Mouse (Mus musculus) embryonic facial prominence, embryonic 14.5 days (tissue): Measurements from ENCODE around the gene Skap2. TPM values are rescaled to one million over a fixed set of nuclear protein-coding genes. Genes with fewer than 3 reads are reported as not detected.

Experiments used
- ATAC-seq: fragments of 200-750 bp; cut with Nextera tagmentation; 2 replicates; pipeline ENCODE4 v1.8.0; 2017; ENCODE audit warnings: low read depth, moderate number of reproducible peaks, moderate TSS enrichment
- DNase-seq: peaks from one replicate; pipeline ENCODE4 v3.0.0-alpha.2; 2015; ENCODE audit warnings: low spot score
- H3K27ac ChIP-seq: fragments of 300-500 bp; sonication (generic); replicated peaks from 2 replicates; pipeline ENCODE4 v1.5.1; 2014; ENCODE audit warnings: low read depth, mild to moderate bottlenecking, low read length, moderate library complexity
- H3K27me3 ChIP-seq: fragments of 300-500 bp; sonication (generic); replicated peaks from 2 replicates; pipeline ENCODE4 v1.6.1; 2014; ENCODE audit warnings: low read length; ENCODE audit not compliant: control insufficient read depth, insufficient read depth
- H3K36me3 ChIP-seq: fragments of 300-500 bp; sonication (generic); 2 replicates; pipeline ENCODE4 v1.6.1; 2014; ENCODE audit warnings: low read length, mixed read lengths; ENCODE audit not compliant: control insufficient read depth, insufficient read depth
- H3K4me1 ChIP-seq: fragments of 300-500 bp; sonication (generic); 2 replicates; pipeline ENCODE4 v1.6.1; 2014; ENCODE audit warnings: antibody characterized with exemption, low read length; ENCODE audit not compliant: control insufficient read depth, insufficient read depth
- H3K4me2 ChIP-seq: fragments of 300-500 bp; sonication (generic); 2 replicates; pipeline ENCODE4 v1.6.1; 2014; ENCODE audit warnings: low read depth, mild to moderate bottlenecking, low read length, moderate library complexity, mixed read lengths
- H3K4me3 ChIP-seq: fragments of 300-500 bp; sonication (generic); 2 replicates; pipeline ENCODE4 v1.5.1; 2014; ENCODE audit warnings: low read depth, mild to moderate bottlenecking, low read length
- H3K9ac ChIP-seq: fragments of 300-500 bp; sonication (generic); 2 replicates; pipeline ENCODE4 v1.6.1; 2014; ENCODE audit warnings: low read depth, mild to moderate bottlenecking, low read length, moderate library complexity, mixed read lengths
- H3K9me3 ChIP-seq: fragments of 300-500 bp; sonication (generic); 2 replicates; pipeline ENCODE4 v1.6.1; 2016; ENCODE audit warnings: low read length; ENCODE audit not compliant: control insufficient read depth
- WGBS: fragments of 180-500 bp; shearing (Covaris S2); extraction: QIAGEN DNeasy Blood & Tissue Kit; methylation state at CpG from one replicate; pipeline ENCODE4 v1.1.7; 2014; 5-methylcytosine and 5-hydroxymethylcytosine counted together
- polyA plus RNA-seq: library from polyadenylated mRNA; unstranded; fragments of >200 nt; fragmentation: Nextera tagmentation; extraction: Ambion mirVana; gene quantifications from 2 replicates; pipeline ENCODE4 v1.2.1, GENCODE M21; 2014

The Skap2 gene
- polyA plus RNA-seq, 1 experiment from 2014 or later, result 18.9 TPM

DNA sequence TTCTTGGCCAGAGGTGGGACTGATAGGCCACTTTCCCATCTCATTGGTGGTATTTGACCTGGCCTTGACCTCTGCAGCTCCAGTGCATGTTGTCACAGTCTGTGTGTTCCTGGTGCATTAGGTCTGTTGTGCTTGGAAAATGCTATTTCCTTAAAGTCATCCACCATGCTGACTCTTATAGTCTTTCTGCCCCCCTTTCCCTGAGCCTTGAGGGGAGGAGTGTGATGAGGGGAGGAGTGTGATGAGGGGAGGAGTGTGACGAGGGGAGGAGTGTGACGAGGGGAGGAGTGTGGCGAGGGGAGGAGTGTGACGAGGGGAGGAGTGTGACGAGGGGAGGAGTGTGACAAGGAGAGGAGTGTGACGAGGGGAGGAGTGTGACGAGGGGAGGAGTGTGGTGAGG, 15.8 kb upstream of the Skap2 start:
- Histone ChIP-seq H3K36me3 (no peaks in the 10 kb centered on the region), H3K4me3 (no peak overlapping the region), H3K27ac (no peak overlapping the region), H3K4me1 (no peaks in the 10 kb centered on the region), H3K27me3 (no peaks in the 10 kb centered on the region), H3K4me2 (no peak overlapping the region), H3K9ac (no peak overlapping the region), H3K9me3 (0 out of 2 replicates have a peak, but pooled peaks cover 3% of the 10 kb centered on the region)
- 91% methylated on average over 7 of the region's 7 CpGs for WGBS
- no peak for DNase-seq
- ATAC-seq, result no peak

- no peaks in the 10 kb centered on the region for H3K36me3 ChIP-seq
- H3K4me2 ChIP-seq, result no peak overlapping the region
- no peak overlapping the region for H3K27ac ChIP-seq
- no peak overlapping the region for H3K9ac ChIP-seq
- 82% methylated on average over 4 of the region's 4 CpGs for WGBS
- ATAC-seq (no peak), DNase-seq (no peak)
- no peaks in the 10 kb centered on the region for H3K27me3 ChIP-seq
- no peaks in the 10 kb centered on the region for H3K4me1 ChIP-seq
- 0 out of 2 replicates have a peak, but pooled peaks cover 3% of the 10 kb centered on the region for H3K9me3 ChIP-seq
- H3K4me3 ChIP-seq, result no peak overlapping the region
Measured at GRCm38 (mm10) chr6:52027181-52027580, 14.8 kb upstream of the Skap2 start.

DNA sequence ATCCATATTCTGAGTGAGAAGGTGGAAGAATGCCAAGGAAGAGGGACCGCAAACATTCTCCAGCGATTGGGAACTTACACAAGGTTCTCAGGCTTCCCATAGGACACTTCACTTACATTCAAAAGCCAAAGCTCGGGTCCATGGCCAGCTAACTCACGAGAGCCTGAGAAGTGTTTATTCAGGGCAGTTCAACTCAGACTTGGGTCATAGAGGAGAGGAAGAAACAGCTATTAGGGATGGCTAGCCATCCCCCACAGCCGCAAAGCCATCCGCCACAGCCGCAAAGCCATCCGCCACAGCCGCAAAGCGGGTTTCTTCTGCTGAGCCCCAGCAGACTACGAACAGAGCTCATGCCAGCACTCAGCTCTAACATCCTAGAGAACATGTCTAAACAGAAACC, 13.9 kb upstream of the Skap2 start:
- no peak overlapping the region for H3K4me3 ChIP-seq
- no peak overlapping the region for H3K4me2 ChIP-seq
- H3K27me3 ChIP-seq, result no peaks in the 10 kb centered on the region
- H3K36me3 ChIP-seq, result no peaks in the 10 kb centered on the region
- 0 out of 2 replicates have a peak, but pooled peaks cover 3% of the 10 kb centered on the region for H3K9me3 ChIP-seq
- DNase-seq (peak; percentile 38), ATAC-seq (no peak)
- H3K9ac ChIP-seq, result no peak overlapping the region
- H3K27ac ChIP-seq, result no peak overlapping the region
- 79% methylated on average over 11 of the region's 11 CpGs for WGBS
- H3K4me1 ChIP-seq, result no peaks in the 10 kb centered on the region

GRCm38 (mm10) chr6:52024730-52025129, 12.4 kb upstream of the Skap2 start:
- WGBS, result 53% methylated on average over 5 of the region's 5 CpGs
- Histone ChIP-seq H3K9me3 (0 out of 2 replicates have a peak, but pooled peaks cover 3% of the 10 kb centered on the region), H3K4me3 (no peak overlapping the region), H3K4me2 (no peak overlapping the region), H3K9ac (no peak overlapping the region), H3K36me3 (no peaks in the 10 kb centered on the region), H3K27ac (no peak overlapping the region), H3K27me3 (no peaks in the 10 kb centered on the region), H3K4me1 (no peaks in the 10 kb centered on the region)
- DNase-seq, result no peak
- ATAC-seq, result no peak

DNA sequence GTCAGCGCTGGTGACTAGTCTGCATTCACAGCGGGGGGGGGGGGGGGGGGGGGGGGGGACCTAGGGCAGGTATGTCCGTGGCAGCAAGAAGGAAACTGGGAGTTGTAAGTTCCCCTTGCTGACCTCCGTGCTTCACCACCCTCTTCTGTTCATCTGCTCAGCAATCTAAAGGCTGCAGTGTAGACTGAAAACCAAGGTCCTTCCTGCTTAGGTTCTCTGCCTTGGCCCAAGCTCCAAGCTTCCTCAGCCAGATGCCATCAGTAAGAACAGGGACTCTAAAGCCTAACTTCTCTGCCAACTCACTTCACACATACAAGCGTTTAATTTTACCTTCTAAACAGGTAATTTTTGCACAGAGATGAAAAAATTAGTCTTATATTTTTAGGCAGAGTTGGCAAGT, 10.0 kb upstream of the Skap2 start:
- DNase-seq (no peak), ATAC-seq (no peak)
- no peak overlapping the region for H3K9ac ChIP-seq
- no peak overlapping the region for H3K4me3 ChIP-seq
- no peak overlapping the region for H3K27ac ChIP-seq
- WGBS, result 41% methylated on average over 4 of the region's 5 CpGs
- no peak overlapping the region for H3K4me2 ChIP-seq
- H3K9me3 ChIP-seq, result 0 out of 2 replicates have a peak, but pooled peaks cover 3% of the 10 kb centered on the region
- no peaks in the 10 kb centered on the region for H3K4me1 ChIP-seq
- no peaks in the 10 kb centered on the region for H3K36me3 ChIP-seq
- H3K27me3 ChIP-seq, result no peaks in the 10 kb centered on the region

DNA sequence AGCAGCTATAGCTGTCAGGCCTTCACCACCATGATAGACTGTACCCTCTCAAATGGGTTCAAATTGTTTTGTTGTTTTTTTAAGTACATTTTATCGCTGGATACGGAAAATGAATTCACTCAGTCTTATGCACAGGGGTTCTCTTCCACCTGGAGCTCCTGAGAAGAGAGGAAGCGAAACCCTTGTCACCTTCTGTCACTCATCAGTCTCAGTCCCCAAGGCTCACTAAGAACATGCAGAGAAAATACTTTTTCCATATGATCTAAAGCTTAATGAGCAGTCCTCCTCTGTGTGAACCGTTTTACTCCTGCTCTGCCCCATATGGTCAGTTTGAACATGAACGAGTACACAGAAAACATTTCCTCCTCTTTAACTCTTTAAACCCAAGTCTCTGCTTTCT, 7.9 kb upstream of the Skap2 start:
- Histone ChIP-seq H3K4me2 (no peak overlapping the region), H3K9ac (no peak overlapping the region), H3K27me3 (no peaks in the 10 kb centered on the region), H3K9me3 (no peaks in the 10 kb centered on the region), H3K4me1 (no peaks in the 10 kb centered on the region), H3K36me3 (no peaks in the 10 kb centered on the region), H3K4me3 (no peak overlapping the region), H3K27ac (no peak overlapping the region)
- no peak for ATAC-seq
- no peak for DNase-seq
- 78% methylated on average over 5 of the region's 5 CpGs for WGBS

DNA sequence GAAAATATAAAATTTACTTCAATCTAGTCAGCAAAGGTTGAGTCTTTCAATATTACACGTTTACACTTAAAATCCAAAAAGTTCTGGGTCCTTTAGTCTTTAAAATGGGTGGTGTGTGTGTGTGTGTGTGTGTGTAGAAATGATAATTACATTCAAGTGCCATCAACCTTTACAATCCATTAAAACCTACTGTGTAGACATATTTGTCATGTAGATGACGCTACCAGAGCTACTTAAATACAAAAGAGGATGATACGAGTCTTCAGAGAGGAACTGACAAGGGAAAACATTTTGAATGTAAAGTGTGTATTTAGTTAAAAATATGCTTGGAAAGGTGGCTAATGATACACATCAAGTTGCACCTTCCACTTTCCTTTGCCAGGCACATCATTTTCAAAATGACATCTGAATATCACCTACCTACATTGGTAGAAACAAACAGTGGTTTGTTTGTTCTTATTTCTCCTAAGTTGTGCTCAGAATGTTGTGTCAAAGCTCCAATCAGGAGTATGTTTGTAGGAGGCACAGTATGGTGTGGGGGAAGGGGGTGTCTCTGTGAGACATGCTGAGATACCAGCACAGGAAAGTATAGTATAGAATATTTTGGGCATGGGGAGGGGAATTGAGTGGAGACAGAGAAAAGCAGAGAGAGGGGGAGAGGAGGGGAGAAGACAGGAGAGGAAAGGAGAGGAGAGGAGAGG, 1.0 kb upstream of the Skap2 start:
- Histone ChIP-seq H3K27ac (no peak overlapping the region), H3K4me2 (peak overlapping the region; percentile 78), H3K9me3 (no peaks in the 10 kb centered on the region), H3K27me3 (peaks cover 36% of the 10 kb centered on the region), H3K9ac (peak overlapping the region; percentile 58; the same call in 1 of the 2 replicates), H3K4me1 (peaks cover 4% of the 10 kb centered on the region; the same call in 1 of the 2 replicates), H3K4me3 (peak overlapping the region; percentile 55), H3K36me3 (no peaks in the 10 kb centered on the region)
- 14% methylated on average over 3 of the region's 3 CpGs for WGBS
- DNase-seq, result no peak
- ATAC-seq, result no peak

- no peak for DNase-seq
- H3K4me2 ChIP-seq, result peak overlapping the region; percentile 78
- H3K27ac ChIP-seq, result no peak overlapping the region
- 7% methylated on average over 26 of the region's 26 CpGs for WGBS
- H3K4me3 ChIP-seq, result peak overlapping the region; percentile 55
- no peaks in the 10 kb centered on the region for H3K9me3 ChIP-seq
- no peak; the same call in 1 of the 2 replicates for ATAC-seq
- peaks cover 4% of the 10 kb centered on the region; the same call in 1 of the 2 replicates for H3K4me1 ChIP-seq
- peaks cover 52% of the 10 kb centered on the region for H3K27me3 ChIP-seq
- H3K9ac ChIP-seq, result peak overlapping the region; percentile 47; the same call in 1 of the 2 replicates
- no peaks in the 10 kb centered on the region for H3K36me3 ChIP-seq
Measured at GRCm38 (mm10) chr6:52011559-52012408, 565 bp downstream of the Skap2 start.
